Mouse (Mus musculus) left cerebral cortex, postnatal 10 days (tissue): ENCODE measurements around the gene Tgfa. TPM values are rescaled to one million over a fixed set of nuclear protein-coding genes. Genes with fewer than 3 reads are reported as not detected.
A peak's percentile ranks its signal among the peaks of the same experiment; 100 is the strongest.

Source experiments
- DNase-seq, 2 experiments: peaks; one replicate each; pipeline ENCODE4 v3.0.0; 2021 to 2022; ENCODE audit warnings: low spot score in 2 of 2, mixed read lengths in 1 of 2; ENCODE audit errors: extremely low spot score in 1 of 2
- intact Hi-C: fragments of 180-260 bp; cut with DNase I; formaldehyde crosslinking; loops from one replicate; pipeline ENCODE4 v1.15.1; 2025
- total RNA-seq, 2 experiments: library from RNA; stranded (reverse); gene quantifications; 2 replicates each; pipeline ENCODE4 v1.2.3; 2021

Gene Tgfa
- total RNA-seq, 2 experiments from 2014 or later: 18.4 to 26.0 TPM

DNA sequence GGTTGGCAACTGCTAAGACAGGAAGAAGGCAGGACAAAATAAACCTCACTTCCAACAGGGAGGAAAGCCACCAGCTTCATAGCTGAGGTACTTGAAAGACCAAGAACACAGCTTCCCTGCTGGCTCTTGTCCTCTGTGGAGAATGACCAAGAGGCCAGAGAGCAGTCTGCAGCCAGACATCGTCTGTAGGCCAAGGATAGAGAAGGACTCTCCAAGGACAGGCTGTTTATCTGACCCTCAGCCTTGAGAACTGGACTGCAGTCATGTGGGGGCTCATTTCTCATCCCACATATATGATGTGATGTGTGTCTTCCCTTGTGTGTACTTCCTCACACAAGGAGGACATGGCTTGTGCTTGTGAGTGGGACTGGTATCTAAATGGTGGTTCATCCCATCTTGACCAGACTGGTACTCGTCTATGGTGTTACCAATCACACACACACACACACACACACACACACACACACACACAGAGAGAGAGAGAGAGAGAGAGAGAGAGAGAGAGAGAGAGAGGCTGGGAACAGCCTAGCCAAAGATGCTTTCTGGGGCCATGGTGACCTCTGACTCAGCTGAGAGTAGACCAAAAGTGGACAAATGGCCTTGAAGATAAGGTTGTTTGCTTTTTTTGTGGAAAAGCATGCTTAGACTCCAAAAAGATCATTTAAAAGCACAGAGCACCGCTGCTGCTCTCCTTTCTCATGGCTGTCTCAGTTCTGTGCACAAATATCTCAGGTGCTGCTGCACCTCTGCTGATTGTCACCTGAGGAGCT lies 18.0 kb downstream of the Tgfa start:
- intact Hi-C loops: no loop called here
- DNase-seq: peak in 1 of 2 experiments; percentile 46

DNA sequence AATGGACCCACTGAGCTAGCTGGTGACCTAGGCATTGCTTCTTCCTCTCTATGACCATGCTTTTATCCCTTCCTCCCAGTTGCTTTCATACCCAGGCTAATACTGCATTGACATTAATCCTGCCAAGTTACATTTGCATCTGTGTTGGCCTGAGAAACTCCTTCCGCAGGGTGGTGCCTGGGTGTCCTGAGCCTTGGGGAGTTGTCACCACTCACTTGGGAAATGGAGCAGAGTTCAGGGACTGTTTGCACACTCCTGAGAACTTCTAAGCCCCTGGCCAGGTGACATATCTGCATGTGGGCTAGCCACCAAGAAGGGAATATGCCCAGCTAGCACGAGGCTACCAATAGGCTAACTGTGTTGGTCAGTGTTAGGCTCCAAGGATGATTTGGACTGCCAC lies 23.0 kb downstream of the Tgfa start:
- DNase-seq: no peak
- intact Hi-C loops: no loop called here

DNA sequence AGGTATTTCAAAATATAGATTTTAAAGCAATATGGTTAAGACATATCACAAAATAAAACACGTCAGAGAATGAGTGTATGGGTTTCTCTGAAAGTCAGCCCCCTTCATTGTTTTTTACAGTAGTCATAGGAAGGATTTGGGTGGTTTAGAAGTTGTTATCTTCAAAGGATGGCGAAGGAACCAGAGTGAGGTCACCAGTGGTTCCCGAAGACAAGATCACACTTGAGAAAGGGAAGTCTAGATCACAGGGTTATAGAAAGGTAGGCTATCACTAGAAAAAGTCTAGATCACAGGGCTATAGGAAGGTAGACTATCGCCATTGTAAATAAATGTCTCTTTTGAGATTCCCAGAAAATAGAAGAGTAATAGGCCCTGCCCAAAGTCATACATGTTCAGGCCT lies 23.7 kb downstream of the Tgfa start:
- DNase-seq: no peak
- intact Hi-C loops: no loop called here

DNA sequence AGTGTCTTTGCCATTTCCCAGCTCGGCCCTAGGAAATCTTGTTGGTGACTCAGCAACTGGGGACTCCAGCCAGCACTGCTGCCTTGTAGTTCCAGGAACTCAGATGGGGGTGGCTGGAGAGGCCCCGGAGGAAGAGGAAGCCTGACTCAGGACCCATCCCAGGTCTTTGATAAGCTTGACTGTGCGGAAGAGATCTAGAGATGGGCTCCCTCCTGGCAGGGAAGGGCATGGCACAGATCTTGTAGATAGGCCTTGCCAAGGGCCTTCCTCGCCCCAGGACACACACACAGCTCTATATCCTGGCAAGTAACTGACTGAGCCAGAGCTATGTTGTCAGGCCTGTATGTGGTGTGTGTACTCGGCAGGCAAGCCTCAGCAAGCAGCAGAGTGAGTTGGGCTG lies 24.5 kb downstream of the Tgfa start:
- intact Hi-C loops: no loop called here
- peak in 1 of 2 experiments; percentile 74 for DNase-seq

DNA sequence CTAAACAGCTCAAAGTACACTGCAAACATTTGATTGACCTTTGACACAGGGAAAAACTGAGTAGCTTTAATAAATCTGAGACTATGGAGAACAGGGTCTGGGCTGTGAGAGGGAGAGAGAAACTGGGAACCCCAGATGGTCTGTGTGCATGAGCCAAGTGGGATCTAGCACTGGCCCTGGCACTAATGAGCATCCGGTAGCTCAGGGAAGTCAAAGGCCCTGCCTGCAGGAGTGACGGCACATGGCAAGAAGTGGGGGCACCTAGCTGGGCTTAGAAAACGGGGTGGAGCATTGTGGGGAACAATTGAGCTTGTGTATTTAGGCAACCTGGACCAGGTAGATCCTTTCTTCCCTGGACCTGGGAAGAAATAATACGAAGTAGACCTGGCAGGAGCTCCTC lies 25.1 kb downstream of the Tgfa start:
- DNase-seq: no peak
- intact Hi-C loops: no loop called here

DNA sequence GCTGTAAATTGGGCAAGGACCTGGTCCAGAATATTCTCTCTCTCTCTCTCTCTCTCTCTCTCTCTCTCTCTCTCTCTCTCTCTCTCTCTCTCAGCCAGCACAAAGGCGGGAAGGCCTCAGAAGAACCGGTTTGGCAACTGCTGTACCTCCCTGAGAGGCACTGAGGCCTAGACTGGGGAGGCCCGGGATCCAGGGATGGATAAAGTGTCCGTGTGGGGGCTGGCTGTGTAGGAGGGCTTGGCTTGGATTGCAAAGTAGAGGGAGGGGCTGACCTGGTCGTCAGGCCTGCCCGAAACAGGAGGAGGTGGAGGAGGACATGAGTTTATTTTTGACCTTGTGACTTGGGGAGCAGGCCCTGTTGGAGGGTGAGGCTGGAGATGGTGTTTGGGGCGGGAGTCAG lies 27.4 kb downstream of the Tgfa start:
- no peak for DNase-seq
- intact Hi-C loops: no loop called here

DNA sequence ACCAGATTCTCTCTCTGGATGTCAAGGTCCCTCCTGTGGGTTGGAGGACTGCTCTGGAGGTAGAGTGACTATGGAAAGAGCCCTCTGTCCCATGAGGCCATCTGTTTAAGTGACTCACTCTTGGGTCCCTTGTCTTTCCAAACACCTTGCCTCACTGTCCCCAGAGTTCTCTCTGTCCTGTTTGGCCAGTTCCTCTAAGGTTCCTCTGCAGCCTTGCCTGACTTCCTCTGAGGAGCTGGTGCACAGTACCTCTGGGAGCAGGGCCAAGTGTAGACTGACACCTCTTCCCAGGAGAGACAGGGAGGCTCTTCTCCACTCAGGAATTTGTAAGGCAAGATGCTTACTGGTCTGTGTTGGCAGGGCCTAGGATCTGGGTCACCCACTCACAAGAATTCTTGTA lies 30.6 kb downstream of the Tgfa start:
- intact Hi-C loops: no loop called here
- DNase-seq: no peak

DNA sequence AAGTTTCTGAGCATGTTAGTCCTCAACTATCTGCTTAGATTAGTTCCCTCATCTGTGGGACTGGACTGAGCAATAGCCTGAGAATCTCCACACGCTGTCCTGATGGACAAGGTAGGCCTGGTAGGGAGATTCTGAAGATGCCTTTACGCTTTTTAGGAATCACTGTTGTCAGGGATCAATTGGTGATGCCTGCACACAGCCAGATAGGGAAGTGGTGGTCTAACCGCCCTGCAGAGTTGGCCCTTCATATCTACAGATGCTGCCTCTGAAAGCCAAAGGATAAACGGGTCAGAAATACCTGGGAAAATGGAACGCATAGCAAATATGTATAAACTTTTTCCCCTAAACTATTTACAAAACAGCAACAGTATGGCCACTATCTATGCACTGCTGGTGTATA lies 37.3 kb downstream of the Tgfa start:
- DNase-seq: no peak
- intact Hi-C loops: no loop called here

DNA sequence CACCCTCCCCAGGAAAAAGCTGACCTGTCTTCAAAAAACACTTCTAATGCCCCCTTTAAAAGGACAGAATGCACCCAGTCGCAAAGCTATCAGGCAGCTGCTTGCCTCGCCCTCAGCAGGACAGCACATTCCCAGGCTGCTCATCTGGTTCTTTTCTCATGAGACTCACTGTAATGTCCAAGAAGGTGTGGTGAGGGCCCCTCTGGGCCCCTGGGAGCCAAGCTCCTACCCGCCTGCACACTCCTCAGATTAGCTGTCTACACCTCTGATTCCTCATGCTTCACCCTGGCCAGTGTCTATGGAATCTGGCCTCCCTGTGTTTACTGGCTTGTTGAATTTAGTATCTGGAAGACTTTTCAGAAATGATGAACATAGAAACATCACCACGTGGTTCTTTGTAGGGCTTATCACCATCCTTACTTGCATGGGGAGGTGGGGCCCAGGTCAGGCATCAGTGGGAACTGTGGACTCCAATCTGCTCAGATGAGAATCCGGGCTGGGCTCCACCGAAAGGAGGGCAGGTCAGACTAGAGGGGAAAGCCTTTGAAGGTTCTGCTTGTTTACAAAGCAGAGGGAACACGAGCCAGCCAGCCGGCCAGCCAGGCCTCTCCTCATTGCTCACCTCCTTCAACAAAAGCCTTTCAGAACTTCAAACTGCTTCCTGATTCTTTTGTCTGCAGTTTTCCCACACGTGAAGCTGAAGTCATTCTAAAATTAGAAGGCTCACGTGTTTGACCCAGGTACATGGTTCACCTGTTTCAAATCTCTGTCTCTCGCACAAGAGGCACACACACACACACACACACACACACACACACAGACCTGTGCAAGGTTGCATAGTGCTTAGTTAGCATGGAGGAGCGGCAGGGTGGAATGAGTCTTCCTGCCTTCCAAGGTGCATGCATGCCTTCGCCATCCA lies 38.7 kb downstream of the Tgfa start:
- intact Hi-C loops: no loop called here
- DNase-seq: peak in 1 of 2 experiments; percentile 71

DNA sequence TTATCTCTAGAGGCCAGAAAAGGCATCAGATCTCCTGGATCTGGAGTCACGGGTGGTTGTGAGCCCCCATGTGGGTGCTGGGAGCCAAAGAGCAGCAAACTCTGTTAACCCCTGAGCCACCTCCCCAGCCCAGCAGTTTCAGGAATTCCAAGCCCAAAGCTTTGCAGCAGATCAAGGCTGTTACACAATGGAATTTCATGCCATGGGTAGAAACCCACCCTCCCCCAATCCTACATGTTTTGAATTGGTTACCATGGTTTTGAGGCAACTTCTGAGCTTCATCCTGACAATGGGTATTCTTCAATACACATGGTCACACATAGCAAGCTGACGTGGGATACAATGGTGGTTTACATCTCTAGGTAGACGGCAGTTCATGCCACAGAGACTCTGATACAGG lies 49.8 kb downstream of the Tgfa start:
- intact Hi-C loops: no loop called here
- no peak for DNase-seq

DNA sequence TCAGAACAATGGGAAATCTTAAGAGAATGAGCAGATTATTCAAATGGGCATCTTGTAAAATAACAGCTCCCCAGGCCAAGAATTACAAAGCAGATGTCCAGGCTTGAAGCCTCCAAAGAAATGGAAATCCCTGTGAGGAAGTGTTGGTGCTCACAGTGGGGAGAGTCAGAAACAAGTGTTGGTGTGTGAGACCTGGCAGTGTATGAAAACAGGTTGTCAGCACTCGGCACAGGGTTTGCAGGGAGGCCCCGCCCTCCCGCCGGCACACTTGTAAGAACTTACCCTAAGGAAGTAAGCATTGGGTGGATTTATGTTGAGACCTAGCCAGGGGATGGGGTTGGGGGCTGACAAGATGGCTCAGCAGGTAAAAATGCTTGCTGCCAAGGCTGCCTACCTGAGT lies 50.9 kb downstream of the Tgfa start:
- intact Hi-C loops: no loop called here
- no peak for DNase-seq

DNA sequence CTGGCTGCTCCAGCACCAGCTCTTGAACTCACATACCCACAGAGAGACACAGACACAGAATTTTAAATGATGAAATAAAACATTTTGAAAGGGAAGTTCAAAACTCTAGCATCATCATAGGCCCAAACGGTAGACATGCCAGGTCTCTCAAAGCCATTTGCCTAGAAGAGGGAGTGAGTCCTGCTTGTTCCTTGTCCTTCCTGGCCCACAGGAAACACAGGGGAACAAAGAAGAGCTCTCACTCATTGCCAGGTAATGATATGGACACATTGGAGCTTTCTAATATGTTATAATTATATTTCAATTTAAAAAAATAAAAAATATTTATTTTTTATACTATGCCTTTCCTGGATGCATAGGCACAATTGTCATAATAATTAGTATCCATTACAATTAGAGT lies 53.5 kb downstream of the Tgfa start:
- intact Hi-C loops: no loop called here
- no peak for DNase-seq

DNA sequence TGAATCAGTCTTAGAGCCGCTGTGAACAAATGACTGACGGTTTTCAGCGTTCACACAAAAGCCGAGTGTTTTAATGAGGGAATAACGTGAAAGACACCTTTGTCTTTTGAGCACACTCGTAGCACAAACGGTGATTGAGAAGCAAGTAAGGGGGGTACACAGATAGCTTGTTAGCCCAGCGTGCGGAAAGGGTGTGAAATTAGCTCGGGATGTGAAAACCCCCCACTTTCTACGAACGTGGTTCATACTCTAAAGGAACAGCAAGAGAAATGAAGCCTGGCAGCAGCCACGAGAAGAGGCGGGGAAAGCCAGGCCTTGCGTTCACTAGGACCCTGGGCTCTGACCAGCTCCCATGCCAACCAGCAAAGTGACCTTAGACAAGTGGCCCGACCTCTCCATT lies 54.0 kb downstream of the Tgfa start:
- intact Hi-C loops: no loop called here
- peak in 1 of 2 experiments; percentile 46 for DNase-seq

DNA sequence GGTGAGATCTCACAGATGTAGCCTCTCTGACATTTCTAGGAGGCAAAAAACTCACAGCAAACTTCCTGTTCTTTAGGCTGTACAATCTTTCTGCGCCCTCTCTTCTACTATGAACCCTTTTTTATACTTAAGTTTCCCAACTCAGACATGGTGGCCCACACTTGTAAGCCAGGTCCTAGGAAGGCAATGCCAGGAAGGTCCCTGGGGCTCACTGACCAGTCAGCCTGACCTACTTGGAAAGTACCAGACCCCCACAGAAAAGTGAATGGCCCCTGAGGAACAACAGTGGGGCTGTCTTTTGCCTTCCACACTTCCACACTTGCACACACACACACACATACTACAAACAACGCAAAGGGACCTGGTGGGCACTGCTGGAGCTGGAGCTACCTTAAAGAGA lies 55.2 kb downstream of the Tgfa start:
- intact Hi-C loops: loop anchor here (5.0 kb wide), 1 partner anchor 53 kb away; the partner anchor contains the start of gene Tgfa
- DNase-seq: no peak

DNA sequence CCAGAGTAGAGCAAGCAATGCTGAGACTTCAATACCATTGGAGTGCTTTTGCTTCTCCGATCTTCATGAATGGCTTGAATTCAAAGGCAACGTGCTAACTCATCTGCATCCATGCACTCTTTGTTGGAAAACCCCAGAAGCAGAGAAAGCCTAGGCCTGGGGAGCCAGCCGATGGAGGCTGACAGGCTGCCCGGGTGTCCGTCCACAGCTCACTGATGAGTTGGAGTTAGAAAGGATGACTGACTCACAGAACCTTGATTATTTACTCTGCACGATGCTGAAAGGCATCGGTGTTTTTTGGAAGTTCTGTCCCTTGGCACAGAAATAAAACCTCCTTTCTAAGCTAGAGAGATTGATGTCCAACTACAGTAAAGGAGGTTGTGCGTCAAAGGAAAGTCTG lies 55.8 kb downstream of the Tgfa start:
- intact Hi-C loops: loop anchor here (5.0 kb wide), 1 partner anchor 54 kb away; the partner anchor contains the start of gene Tgfa
- DNase-seq: no peak

DNA sequence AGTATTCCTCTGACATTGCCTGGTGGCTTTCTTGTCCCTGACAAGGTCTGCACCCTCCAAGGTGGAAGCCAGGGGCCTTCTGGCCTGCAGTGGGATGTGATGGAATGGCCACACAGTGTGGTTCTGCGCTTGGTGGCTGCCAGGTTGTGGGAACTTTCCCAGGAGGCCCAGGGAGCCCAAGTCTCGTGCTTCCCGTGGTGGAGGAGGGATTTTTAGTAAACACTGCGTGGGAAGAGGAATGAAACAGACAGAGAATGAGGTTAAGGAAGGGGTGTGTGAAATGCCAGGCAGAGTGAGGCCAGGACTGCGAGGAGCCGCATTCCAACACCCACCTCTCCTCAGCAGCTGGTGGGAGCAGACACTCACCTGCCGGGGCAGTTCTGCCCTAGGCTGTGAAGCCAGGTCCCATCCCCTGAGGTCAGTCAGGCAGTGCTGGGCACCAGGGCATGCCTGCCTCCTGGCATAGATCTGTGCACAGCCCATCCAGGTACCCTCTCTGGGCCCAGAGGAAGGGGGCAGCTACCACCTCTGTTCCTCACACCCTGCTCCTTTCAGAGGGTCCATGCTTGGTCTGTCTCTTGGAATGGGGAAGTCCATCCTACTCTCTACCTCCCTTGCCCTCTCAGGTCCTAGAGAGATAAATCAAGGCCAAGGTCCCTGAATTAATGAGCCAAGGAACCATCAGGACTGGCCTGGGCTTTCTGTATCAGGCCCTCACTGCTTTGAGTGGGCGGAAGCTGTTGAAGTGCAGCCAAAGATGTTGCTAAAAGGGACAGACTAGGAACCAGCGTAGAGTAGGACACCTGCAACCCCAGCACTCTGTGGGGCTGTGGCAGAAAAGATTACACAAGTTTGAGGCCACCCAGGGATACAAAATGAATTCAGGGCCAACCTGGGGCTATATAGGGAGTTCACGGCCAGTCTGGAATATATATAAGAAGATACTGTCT lies 57.4 kb downstream of the Tgfa start:
- intact Hi-C loops: loop anchor here (5.0 kb wide), 1 partner anchor 55 kb away; the partner anchor contains the start of gene Tgfa
- no peak for DNase-seq

DNA sequence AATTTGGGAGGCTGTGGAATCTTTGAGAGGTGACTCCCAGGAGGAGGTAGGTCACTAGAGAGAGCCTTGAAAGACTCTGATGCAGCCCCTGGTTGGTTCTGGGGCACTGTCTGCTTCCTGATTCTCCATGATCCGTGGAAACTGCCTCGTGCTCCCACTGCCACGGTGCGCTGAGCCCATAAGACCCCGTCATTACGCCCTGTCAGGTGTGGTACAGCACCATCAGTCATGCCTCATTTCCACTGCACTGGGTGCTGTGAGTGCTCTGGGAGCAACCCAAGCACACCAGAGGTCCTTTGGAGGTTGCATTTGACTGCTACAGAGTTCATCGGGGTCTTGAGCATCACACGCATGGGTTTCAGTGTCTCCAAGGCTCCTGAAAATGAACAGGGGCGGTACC lies 60.9 kb downstream of the Tgfa start:
- intact Hi-C loops: no loop called here
- DNase-seq: no peak

DNA sequence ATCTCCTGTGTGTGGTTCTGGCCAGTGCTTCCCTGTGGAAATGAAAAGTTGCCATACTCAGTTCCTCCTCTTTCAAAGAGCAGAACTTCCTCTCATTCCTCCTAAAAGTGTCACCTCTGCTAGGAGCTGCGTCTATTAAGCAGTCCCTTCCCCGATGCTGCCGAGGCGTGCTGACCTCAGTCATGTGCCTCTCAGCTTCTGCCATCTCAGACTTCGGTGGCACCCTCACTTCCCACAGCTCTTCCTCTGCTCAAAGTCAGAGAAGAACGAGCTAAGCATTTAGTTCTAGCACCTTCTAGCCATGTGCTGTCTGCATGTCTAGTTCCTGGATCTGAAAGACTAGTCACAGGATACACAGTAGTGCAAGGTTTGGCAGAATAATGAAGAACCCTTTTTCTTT lies 64.2 kb downstream of the Tgfa start:
- no peak for DNase-seq
- intact Hi-C loops: no loop called here
